Mouse (Mus musculus): ENCODE data around the gene Dlg4.
A peak's percentile ranks its signal among the peaks of the same experiment; 100 is the strongest.
"Not testable (repeated sequence)": the region's sequence is repeated elsewhere in the genome, so short reads cannot be mapped to it uniquely, and the experiment has no call there.

The Dlg4 gene

GRCm38 (mm10) chr11:70049366-70049765 is 32.6 kb downstream of the Dlg4 start:
- DNase-seq (ENCODE audit: low spot score in 2 of 2), result no peak

DNA sequence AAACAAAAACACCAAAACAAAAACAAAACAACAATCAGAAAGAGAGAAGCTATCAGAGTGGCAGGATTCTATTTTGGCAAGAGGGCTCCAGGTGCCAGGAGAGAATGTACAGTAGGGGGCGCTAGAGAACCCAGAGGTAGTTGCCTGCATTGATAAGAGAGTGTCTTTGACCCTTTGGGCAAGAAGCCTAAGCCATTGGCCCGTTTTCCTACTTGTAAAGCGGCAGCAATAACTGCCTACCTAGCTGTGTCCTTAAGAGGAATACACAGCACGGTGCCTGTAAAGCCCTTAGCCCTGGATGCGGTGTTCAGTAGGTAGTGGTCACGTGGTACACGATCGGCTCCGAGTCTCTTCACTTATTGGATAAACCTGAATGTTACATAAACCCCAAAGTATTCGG is 33.1 kb downstream of the Dlg4 start:
- DNase-seq (ENCODE audit: low spot score in 2 of 2), result no peak

GRCm38 (mm10) chr11:70053156-70053555 is 36.4 kb downstream of the Dlg4 start:
- no peak for DNase-seq (ENCODE audit: low spot score in 2 of 2)

DNA sequence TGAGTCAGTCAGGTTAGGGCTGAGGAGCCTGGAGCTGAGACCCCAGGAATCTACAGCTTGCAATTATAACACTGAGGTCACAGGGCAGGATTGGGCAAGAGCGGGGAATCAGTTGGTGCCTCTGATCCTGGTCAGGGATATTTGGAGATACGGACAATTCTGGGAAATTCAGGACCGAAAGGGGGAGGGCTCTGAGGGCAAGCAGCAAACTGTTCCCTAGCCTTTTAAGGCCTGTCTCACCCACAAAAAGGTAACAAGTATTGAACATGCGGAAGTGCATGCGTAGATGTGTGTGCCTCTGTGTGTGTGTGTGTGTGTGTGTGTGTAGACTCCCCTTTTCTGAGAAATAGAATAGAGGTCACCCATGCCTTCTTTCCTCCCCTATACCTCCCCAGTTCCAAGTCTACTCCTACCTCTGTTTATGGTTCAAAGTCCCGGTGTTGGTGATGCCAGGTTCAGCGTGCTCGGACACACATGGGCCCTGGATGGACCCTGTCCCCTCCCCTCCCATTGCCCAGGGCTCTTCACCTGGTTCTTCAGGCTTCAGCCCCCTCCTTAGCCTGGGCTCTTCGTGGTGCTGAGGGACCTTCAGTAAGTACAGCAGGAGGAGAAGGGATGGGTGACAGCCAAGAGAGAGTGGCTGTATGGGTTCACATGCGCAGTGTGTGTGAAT is 37.3 kb downstream of the Dlg4 start, which contains the start of gene Asgr1:
Gene Asgr1, plus strand, starts transcription at position 188 of the 673 bp plus-strand sequence.
- DNase-seq (ENCODE audit: low spot score in 2 of 2), result no peak

DNA sequence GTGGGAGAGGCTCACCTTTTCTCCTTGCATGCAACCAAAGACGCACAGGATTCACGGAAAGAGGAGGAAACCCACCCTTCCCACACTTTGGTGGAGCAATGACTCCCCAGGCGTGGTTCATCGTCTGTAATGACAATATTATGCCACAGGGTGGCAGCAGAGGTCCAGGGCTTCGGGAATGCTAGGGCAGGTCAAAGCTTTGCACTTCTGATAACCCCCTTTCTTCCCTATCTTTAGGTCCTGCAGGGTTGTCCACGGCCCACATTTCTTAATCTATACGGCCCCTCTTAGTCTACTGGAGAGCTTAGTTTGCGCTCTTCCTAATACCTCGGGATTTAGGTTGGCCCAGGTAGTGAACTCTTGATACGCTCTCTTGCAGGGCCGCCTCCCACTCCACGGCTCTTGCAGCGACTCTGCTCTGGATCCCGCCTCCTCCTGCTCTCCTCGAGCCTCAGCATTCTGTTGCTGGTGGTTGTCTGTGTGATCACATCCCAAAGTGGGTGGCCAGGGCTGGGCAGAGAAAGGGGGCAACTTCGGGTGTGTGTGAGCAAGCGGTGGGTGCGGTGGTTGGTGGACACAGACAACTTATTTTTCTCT is 39.0 kb downstream of the Dlg4 start:
- peak; percentile 43 to 57 for DNase-seq (ENCODE audit: low spot score in 2 of 2)

GRCm38 (mm10) chr11:70057805-70058204 is 41.1 kb downstream of the Dlg4 start:
- DNase-seq (ENCODE audit: low spot score in 2 of 2), result no peak

DNA sequence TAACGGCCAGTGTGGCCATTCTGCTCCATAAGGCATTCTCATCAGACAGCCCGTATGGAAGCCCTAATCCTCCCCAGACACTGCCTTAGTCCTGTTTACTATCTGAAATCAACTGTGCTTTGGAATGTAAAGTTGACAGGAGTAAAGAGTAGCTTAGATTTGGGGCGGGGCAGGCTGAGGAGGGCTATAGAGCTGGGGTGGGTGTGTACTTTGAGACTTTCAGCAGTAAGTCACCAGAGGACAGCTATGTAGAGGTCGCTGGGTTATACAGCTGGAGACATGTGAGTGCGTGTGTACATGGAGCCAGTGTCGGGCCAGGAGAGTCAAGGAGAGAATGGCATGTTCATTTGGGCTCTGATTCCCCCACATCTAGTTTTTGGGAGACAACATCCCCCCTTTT is 43.2 kb downstream of the Dlg4 start:
- no peak for DNase-seq (ENCODE audit: low spot score in 2 of 2)

GRCm38 (mm10) chr11:70063053-70063452 is 46.3 kb downstream of the Dlg4 start:
- DNase-seq (ENCODE audit: low spot score in 2 of 2), result no peak

GRCm38 (mm10) chr11:70066701-70067100 is 50.0 kb downstream of the Dlg4 start:
- no peak for DNase-seq (ENCODE audit: low spot score in 2 of 2)

DNA sequence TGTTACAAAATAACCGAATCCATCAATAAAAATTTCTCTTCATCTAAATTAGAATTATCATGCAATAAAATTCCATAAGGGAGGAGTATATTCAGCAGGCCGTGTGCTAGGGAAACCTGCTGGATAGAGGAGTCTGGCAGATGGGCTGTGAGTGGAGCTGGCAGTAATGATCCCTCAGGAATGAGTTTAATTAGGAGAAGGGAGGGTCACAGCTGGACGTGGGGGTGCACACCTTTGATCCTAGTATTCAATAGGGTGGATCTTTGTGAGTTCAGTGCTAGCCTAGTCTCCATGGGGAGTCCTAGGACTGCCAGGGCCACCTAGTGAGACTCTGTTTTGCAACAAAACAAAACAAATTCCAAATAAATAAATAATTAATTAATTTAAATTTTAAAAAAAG is 51.5 kb downstream of the Dlg4 start:
- DNase-seq (ENCODE audit: low spot score in 2 of 2), result no peak

- DNase-seq (ENCODE audit: low spot score in 2 of 2), result no peak
Observed at GRCm38 (mm10) chr11:70070057-70070456, 53.3 kb downstream of the Dlg4 start.

- not testable (repeated sequence) for DNase-seq (ENCODE audit: low spot score in 2 of 2)
Observed at GRCm38 (mm10) chr11:70070603-70071002, 53.9 kb downstream of the Dlg4 start.

- peak; percentile 54 to 73 for DNase-seq (ENCODE audit: low spot score in 2 of 2)
Observed at GRCm38 (mm10) chr11:70074379-70075071, 57.8 kb downstream of the Dlg4 start.

DNA sequence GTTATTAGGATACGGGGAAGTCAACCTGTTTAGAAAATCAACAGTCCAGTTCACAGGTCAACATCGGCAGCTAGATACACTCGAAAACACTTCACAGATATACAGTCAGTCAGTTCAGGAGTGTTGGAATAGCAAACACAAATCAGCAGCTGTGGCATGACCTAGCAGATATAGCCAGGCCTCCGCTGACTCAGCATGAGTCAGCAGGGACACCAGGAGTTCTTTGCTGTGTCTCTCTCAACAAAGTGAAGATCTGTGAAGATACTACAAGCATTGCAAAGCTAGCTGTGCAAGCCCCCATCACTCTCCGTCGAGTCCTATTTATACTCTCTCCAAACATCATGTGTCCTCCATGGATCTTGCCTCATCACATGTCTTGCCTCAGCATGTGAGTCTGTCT is 58.8 kb downstream of the Dlg4 start:
- no peak for DNase-seq (ENCODE audit: low spot score in 2 of 2)

DNA sequence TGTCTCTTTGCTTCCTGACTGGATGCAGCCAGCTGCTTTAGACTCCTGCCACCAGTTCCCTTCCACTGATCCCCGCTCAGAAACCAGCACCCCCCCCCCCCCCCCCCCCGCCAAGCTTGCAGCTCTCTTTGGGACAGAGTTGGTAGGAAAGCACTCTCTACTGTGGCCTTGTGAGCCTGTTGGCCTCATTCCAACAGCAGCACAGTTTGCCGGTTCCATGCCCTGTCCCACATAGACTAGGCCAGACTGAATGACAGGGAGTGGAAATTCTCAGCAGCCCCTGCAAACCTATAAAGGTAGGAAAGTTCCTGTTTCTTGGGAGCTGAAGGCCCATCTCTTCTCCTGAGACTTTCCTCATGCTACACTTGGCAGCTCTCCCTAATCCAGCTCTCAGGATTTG is 60.7 kb downstream of the Dlg4 start:
- DNase-seq (ENCODE audit: low spot score in 2 of 2), result no peak

GRCm38 (mm10) chr11:70079175-70079574 is 62.4 kb downstream of the Dlg4 start:
- DNase-seq (ENCODE audit: low spot score in 2 of 2), result no peak

- DNase-seq (ENCODE audit: low spot score in 2 of 2), result no peak
Observed at GRCm38 (mm10) chr11:70079928-70080327, 63.2 kb downstream of the Dlg4 start.

DNA sequence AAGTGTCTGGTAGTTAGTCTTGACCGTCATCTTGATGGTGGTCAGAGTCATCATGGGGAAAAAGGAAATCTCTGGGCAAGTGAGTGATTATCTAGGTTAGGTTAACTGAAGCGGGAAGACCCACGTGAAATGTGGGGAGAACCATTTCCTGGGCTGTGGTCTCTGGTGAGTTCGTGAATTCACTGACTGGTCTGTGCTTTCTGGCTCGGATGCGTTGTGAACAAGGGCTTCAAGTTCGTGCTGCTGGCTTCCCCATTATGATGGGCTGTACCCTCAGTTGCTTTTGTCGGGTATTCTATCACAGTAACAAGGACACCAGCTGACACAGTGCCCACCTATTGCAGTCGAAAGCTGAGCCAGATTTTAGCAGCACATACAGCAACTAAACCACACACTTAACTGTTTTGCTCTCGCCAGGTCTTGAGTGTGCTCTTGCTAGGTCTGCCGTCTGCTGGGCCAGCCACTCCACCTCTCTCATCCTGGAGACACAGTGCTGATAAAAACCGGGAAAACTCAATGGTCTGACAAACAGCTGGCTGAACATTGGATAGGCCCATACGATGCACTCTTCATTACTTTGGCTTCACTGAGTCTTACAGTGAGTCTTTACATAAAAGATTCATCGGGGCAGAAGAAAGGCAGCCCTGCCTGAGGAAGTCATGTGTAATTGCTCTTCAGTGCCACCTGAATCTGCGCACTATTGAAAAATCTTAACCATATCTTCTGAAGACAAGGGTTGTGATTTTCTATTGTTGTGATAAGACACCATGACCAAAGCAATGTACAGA is 64.3 kb downstream of the Dlg4 start:
- DNase-seq (ENCODE audit: low spot score in 2 of 2), result no peak

- no peak for DNase-seq (ENCODE audit: low spot score in 2 of 2)
Observed at GRCm38 (mm10) chr11:70084563-70084962, 67.8 kb downstream of the Dlg4 start.

GRCm38 (mm10) chr11:70091986-70092783 is 75.4 kb downstream of the Dlg4 start, which contains the start of gene Asgr2:
Gene Asgr2, plus strand, starts transcription at chr11:70092644.
- no peak for DNase-seq (ENCODE audit: low spot score in 2 of 2)
